Mouse (Mus musculus) naive thymus-derived CD4-positive, alpha-beta T cell, adult 2 months (primary cell): ENCODE measurements at regions not wholly inside any gene's neighbourhood (a gene's known extent, or its start where the extent isn't known, plus 50 kb on each side); places are given as distances from the start of the nearest gene placed in this dataset.

ENCODE experiments used
- DNase-seq: peaks from one replicate; pipeline ENCODE4 v3.0.0-alpha.2; 2011; ENCODE audit warnings: low read depth

DNA sequence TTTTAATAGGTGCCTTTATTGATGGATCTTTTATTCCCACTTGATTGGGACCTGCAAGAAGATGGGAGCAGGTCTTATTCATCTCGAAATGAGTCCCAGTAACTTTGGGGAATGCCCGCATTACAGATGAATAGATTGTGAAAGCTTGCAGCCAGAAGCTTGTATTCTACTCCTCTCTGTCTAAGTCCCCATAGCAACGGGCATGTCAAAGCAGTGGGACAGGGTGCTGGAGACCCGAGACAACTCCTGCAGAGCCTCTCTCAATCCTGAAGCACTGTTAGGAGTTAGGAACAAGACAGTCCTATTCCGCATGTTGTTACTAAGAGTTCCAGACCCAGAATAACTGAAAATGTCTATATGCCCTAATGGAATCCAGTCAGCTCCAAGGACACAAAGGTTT is 233.1 kb downstream of the Ube2cbp start:
- no peak for DNase-seq

DNA sequence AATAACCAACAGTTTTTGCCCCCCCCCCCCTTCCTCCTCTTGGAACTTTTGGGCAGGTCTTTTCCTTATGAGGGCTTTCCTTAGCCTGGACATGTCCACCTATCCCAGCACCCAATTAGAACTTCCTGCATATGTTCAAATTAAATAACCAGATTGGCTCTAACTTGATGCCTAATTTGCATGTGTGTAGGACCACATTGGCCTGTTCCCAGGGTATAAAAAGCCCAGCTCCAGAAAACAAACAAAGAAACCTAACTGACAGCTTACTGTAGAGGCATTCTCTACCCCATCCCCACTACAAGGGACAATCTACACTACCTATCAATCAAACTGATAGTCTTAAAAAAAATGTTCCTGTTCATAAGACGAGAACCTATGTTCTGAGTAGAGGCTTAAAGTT is 232.6 kb downstream of the Ube2cbp start:
- DNase-seq, result no peak

DNA sequence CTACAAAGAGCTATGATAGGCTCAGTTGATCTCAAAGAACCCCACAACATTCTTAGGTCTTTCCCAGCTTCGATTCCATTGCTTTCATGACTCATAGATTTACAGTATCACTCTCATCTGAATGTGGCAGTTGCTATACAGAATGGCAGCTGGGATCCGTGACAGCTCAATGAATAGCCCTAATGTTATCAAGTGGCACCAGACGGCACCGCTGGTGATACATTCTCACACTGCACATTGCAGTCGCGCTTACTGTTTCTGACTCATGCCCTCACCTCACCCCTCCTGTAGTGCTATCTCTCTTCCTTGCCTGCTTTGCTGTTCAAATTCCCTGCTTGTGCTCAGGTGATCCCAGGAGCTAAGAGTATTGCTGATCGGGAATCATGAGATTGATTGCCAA is 231.0 kb downstream of the Ube2cbp start:
- DNase-seq, result no peak

DNA sequence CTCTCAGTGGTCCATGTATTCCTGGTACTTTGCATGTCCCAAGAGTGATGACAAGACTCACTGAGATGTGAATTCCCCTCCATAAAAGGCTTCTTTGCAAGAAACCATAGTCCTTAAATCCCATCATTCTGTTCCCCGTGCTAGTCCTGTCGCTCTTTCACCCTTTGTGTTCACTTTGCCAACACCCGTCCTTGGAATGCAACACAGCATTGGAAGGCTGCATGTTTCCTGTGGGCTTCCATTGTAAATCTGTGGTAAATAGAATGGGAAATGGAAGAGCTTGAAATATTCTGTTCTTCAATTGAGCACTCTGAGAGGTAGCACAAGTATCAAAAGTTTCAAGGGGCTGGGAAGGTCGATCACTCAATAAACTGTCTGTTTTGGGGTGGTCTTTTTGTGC is 226.1 kb downstream of the Ube2cbp start:
- no peak for DNase-seq

DNA sequence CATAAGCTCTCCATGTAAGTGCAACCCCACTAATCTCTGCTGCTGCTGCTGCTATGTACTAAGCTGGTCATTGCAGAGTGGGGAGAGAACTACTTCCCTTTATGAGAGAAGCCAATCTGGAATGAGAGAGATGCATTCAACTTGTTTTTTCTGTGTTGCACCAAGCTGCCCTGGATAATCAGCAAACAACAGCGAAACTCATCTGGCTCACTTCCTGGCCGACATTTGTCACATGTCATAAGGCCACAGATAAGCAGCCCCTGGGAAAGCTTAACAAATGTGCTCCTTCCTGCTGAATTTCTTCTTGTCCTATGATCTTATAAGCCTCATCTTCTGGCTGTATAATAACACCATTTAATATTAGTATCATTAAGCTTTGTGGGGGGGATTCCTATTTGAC is 224.5 kb downstream of the Ube2cbp start:
- no peak for DNase-seq

DNA sequence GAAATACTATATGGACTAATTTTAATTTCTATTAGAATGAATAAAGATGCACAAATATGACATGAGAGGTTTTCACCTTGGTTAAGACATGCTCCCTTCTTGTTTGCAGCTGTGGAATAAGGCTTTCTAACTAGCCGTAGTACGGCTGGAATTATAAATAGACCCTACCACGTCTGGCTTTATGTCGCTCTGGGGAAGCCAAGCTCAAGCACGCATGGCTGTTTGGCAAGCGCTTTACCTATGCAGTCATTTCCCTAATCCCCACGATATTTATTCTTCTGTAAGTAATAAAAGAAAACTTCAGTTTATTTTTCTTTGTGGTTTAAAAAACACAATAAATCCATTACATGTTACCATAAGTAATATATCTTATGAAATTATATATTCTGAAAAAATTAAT is 223.9 kb downstream of the Ube2cbp start:
- DNase-seq, result no peak

DNA sequence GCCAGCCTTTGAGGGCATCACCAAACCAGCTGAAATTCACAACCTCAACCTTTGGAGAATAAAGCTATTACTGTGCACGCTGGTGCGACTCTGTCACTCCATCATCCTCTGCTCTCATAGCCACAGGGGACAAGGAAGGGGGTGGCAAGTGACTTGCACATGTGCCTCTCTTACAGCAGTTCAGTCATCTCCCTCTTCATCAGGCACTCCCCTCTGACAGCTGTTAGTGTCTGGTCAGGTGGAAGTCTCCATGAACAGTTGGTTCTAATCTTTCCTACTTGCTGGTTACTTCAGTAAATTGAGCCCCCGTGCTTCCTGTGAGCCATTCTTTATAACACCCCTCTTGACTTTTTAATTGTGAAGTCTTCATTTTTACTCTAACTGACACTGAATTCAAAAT is 214.6 kb downstream of the Ube2cbp start:
- DNase-seq, result no peak

DNA sequence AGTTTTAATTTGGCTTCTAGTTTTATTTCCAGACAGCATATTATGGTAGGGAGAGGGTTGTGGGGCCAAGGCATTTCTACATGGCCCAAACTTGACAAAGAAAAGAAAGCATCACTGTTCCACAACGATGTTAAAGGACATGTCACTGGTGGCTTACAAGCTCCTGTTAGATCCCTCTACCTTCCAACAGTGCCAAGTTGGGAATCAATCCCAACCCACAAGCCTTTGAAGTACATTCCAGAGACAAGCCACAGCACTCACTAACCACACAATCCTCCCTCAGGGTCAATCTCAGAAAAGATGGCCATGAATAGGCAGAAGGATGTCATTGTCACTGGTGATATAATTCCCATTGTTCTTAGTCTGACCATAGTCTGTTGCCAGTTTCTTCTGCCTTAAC is 213.4 kb downstream of the Ube2cbp start:
- no peak for DNase-seq
